Mouse (Mus musculus) liver, postnatal 0 days (tissue): ENCODE results near the gene Ddx20.

Experiments used
- CTCF ChIP-seq: sonication (generic); IDR thresholded peaks from 2 replicates; pipeline ENCODE4 v1.5.1; 2016; ENCODE audit warnings: antibody characterized with exemption, low read depth
- EP300 ChIP-seq: IDR thresholded peaks from 2 replicates; pipeline ENCODE4 v1.6.1; 2016; ENCODE audit warnings: antibody characterized with exemption, low read depth, mild to moderate bottlenecking

- no peak for TF ChIP-seq CTCF
- TF ChIP-seq EP300: no peak
Observed at GRCm38 (mm10) chr3:105632296-105632695, 55.1 kb downstream of the Ddx20 start.
